Mouse (Mus musculus) cerebellum, postnatal 25 days (tissue): Measurements from ENCODE around the gene Ankrd55.

Source experiments
- DNase-seq, 2 experiments: peaks; one replicate each; pipeline ENCODE4 v3.0.0; 2021; ENCODE audit warnings: mixed read lengths in 2 of 2

Ankrd55 gene

GRCm38 (mm10) chr13:112345542-112345941 lies 57.3 kb downstream of the Ankrd55 start:
- no peak for DNase-seq

GRCm38 (mm10) chr13:112346031-112346430 lies 57.8 kb downstream of the Ankrd55 start:
- no peak for DNase-seq

DNA sequence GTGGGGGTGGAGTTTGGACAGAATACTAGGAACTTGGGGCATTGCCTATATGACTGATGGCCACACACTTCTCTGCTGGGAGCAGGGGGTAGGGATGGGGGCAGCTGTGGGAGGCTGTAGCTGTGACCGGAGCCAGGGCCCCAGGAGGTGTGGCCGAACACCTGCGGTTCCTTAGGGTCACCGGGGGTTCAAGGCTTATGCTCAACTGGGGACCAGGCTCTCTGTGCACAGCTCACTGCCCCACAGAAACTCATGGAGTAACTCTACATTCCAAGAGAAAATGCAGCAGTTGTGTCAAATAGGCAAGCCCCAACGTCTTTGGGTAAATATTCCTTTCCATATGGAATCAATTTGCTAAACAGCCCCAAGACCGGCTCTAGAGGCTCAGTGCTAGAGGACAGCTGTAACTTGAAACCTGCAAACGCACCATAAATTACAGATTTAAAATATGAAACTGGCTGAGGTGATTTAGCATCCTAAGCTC lies 58.5 kb downstream of the Ankrd55 start:
- no peak for DNase-seq

- no peak for DNase-seq
Measured at GRCm38 (mm10) chr13:112348250-112348649, 60.0 kb downstream of the Ankrd55 start.

GRCm38 (mm10) chr13:112348896-112349484 lies 60.7 kb downstream of the Ankrd55 start:
- DNase-seq = no peak

DNA sequence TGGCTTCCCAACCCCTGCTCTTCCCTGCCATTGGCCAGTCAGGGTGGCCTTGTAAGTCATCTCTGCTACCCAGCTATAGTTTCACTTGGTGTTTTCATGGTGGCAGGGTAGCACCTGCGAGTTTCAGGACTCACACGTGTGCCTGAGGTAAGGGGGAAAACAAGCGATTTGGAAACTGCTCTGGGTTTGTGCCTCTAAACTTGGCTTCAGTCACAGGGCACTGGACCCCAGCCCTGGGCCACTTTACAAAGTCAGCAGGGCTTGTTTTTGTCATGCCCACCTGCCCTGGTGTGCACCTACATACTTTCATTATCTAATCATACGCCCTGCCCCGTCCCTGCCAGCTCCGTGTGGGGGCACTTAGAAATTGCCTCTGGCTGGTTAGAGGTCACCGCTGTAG lies 61.2 kb downstream of the Ankrd55 start:
- no peak for DNase-seq

GRCm38 (mm10) chr13:112351943-112352342 lies 63.7 kb downstream of the Ankrd55 start:
- no peak for DNase-seq

- DNase-seq = no peak
Measured at GRCm38 (mm10) chr13:112354109-112354867, 66.0 kb downstream of the Ankrd55 start.

GRCm38 (mm10) chr13:112354958-112355357 lies 66.7 kb downstream of the Ankrd55 start:
- no peak for DNase-seq

DNA sequence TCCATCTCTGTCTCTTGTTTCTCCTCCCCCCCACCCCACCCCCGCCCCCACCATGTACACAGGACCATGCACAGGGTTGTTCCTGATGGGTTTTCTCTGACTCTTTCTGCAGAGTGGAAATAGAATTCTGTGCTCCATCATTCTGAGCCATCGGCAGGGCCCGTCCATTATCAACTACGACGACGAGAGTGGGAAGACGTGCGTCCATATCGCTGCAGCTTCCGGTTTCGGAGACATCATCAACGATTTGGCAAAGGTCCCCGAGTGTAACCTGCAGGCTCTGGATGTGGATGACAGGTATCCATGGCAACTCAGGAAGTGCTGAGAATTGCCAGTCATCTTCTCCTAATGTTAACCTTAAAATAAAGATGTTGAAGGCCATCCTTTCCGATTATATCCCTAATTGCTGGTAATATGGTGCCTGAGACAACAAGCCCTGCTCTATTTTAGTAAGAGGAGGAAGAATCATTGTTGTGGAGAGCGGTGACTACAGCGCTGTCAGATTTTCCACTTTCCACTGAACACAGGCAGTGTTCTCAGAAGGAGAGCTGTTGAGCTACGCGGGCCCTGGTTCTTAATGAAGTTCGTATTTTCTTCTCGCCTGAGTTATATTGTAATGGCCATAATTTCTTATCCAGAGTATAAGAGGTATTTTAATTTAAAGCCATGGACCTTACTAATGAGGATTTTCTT lies 67.7 kb downstream of the Ankrd55 start:
- DNase-seq = no peak

GRCm38 (mm10) chr13:112361575-112361974 lies 73.3 kb downstream of the Ankrd55 start:
- no peak for DNase-seq

GRCm38 (mm10) chr13:112363218-112363617 lies 75.0 kb downstream of the Ankrd55 start:
- DNase-seq = no peak

- no peak for DNase-seq
Measured at GRCm38 (mm10) chr13:112363746-112364145, 75.5 kb downstream of the Ankrd55 start.

GRCm38 (mm10) chr13:112364698-112365097 lies 76.4 kb downstream of the Ankrd55 start:
- no peak for DNase-seq

DNA sequence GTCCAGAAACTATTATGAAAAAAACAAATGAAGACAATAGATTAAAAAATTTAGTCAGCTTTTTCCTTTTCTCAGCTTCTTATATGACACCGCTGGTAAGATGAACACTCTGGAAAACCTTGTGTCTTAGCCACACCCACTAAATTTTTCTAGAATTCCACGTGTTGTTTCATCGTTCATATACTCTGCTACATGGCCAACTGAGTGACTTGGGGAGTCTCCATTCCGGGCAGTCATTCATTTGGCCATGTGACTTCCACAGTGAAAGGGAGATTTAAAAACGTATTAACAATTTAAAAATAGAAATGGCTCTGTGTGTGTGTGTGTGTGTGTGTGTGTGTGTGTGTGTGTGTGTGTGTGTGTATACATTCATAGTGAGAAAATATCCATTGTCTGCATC lies 77.1 kb downstream of the Ankrd55 start:
- no peak for DNase-seq

- DNase-seq = no peak
Measured at GRCm38 (mm10) chr13:112365762-112366161, 77.5 kb downstream of the Ankrd55 start.

GRCm38 (mm10) chr13:112366321-112367029 lies 78.2 kb downstream of the Ankrd55 start:
- DNase-seq = no peak

- no peak for DNase-seq
Measured at GRCm38 (mm10) chr13:112371729-112372128, 83.5 kb downstream of the Ankrd55 start.

- peak; percentile 20 to 42 for DNase-seq
Measured at GRCm38 (mm10) chr13:112375766-112376165, 87.5 kb downstream of the Ankrd55 start.

DNA sequence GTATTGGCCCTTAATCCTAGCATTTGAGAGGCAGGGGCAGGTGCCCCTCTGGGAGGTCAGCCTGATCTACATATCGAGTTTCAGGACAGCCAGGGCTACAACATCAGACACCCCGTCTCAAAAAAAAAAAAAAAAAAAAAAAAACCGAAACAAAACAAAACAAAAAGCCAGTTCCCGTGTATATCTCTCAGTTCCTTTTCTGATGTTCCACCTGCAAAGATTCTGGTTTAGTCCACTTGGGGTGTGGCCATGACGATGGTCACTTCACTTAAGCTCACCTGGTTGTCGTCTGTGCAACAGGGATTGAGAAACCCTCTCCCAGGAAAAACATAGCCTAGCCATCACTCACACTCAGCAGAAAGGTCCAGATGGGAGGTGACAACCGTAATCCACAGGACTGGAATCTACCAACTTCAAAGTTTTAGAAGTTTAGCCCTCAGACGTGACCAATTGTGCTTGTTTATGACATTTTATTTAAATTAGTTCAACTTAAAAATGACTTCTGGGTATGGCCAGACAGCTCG lies 90.6 kb downstream of the Ankrd55 start:
- no peak for DNase-seq

- no peak for DNase-seq
Measured at GRCm38 (mm10) chr13:112381476-112381875, 93.2 kb downstream of the Ankrd55 start.

DNA sequence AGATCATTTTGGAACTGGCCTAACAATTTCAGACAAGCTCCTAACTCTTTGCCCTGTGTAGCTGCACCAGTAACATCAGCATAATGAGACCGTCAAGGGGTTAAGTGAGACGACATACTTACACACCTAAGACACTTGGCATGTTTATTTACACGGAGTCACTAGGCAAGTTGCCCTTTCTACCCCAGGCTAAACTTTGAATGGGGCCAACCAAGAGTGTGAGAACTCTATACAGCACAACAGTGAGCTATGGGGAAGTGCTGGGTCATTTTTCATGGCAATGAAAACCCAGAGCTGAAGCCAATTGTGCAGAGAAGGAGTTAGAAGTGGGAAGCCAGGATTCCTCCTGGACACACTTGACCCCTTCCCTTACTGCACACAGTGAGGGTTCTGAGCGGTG lies 94.2 kb downstream of the Ankrd55 start:
- DNase-seq = no peak

- no peak for DNase-seq
Measured at GRCm38 (mm10) chr13:112382956-112383355, 94.7 kb downstream of the Ankrd55 start.
